Mouse (Mus musculus) heart, embryonic 16.5 days (tissue): ENCODE data around the gene Tpk1. TPM values are rescaled to one million over a fixed set of nuclear protein-coding genes. Genes with fewer than 3 reads are reported as not detected.

Experiments
- ATAC-seq: fragments of 200-750 bp; cut with Nextera tagmentation; replicated peaks from 2 replicates; pipeline ENCODE4 v1.8.0; 2017; ENCODE audit warnings: moderate number of reproducible peaks; ENCODE audit not compliant: insufficient read depth, low FRiP score; ENCODE audit errors: extremely low read depth
- H3K27ac ChIP-seq: fragments of 300-500 bp; sonication (generic); 2 replicates; pipeline ENCODE4 v1.5.1; 2014; ENCODE audit warnings: mild to moderate bottlenecking, low read length, control low read depth, moderate library complexity
- H3K27me3 ChIP-seq: fragments of 300-500 bp; sonication (generic); 2 replicates; pipeline ENCODE4 v1.6.1; 2014; ENCODE audit warnings: low read length, mixed read lengths; ENCODE audit not compliant: control insufficient read depth, insufficient read depth
- H3K36me3 ChIP-seq: fragments of 300-500 bp; sonication (generic); 2 replicates; pipeline ENCODE4 v1.6.1; 2014; ENCODE audit not compliant: control insufficient read depth, insufficient read depth
- H3K4me1 ChIP-seq: fragments of 300-500 bp; sonication (generic); 2 replicates; pipeline ENCODE4 v1.6.1; 2014; ENCODE audit warnings: low read length, mixed read lengths; ENCODE audit not compliant: control insufficient read depth, insufficient read depth
- H3K4me2 ChIP-seq: fragments of 300-500 bp; sonication (generic); 2 replicates; pipeline ENCODE4 v1.6.1; 2014; ENCODE audit warnings: low read depth, mild to moderate bottlenecking, control low read depth, low read length
- H3K4me3 ChIP-seq: fragments of 300-500 bp; sonication (generic); 2 replicates; pipeline ENCODE4 v1.5.1; 2014; ENCODE audit warnings: mild to moderate bottlenecking, control low read depth, low read length
- H3K9ac ChIP-seq: fragments of 300-500 bp; sonication (generic); 2 replicates; pipeline ENCODE4 v1.6.1; 2014; ENCODE audit warnings: low read length, control low read depth
- H3K9me3 ChIP-seq: fragments of 300-500 bp; sonication (generic); replicated peaks from 2 replicates; pipeline ENCODE4 v1.6.1; 2016; ENCODE audit warnings: low read length; ENCODE audit not compliant: control insufficient read depth
- WGBS: fragments of 180-500 bp; shearing (Covaris S2); extraction: QIAGEN DNeasy Blood & Tissue Kit; methylation state at CpG from one replicate; pipeline ENCODE4 v1.1.7; 2014; 5-methylcytosine and 5-hydroxymethylcytosine counted together
- polyA plus RNA-seq: library from polyadenylated mRNA; unstranded; fragments of >200 nt; fragmentation: Nextera tagmentation; extraction: Ambion mirVana; gene quantifications from 2 replicates; pipeline ENCODE4 v1.2.1, GENCODE M21; 2015

Tpk1 gene
- polyA plus RNA-seq, 1 experiment from 2014 or later, result 7.7 TPM

DNA sequence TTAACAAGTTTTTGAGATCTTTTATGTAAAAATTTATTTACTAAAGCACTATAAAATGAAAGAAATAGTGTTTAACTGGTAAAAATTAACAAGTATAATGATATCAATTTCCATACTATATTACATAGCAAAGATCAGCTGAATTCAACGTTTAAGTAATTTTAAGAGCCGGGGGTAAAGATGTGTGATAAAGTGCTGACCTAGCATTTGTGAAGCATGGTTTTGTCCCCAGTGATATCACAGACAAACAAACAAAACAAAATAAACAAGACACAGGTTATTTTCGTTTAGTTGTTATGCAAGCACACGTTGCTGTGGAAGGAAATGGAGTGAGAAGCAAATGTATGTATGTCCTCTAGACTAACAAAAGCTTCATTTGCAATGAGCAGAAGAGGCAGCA, 103.6 kb downstream of the Tpk1 start:
- no peaks in the 10 kb centered on the region for H3K4me1 ChIP-seq
- H3K27ac ChIP-seq, result no peak overlapping the region
- ATAC-seq, result no peak
- H3K36me3 ChIP-seq, result no peaks in the 10 kb centered on the region
- no peaks in the 10 kb centered on the region for H3K9me3 ChIP-seq
- no peak overlapping the region for H3K4me2 ChIP-seq
- H3K27me3 ChIP-seq, result no peaks in the 10 kb centered on the region
- WGBS, result 73% methylated on average over 4 of the region's 4 CpGs
- H3K4me3 ChIP-seq, result no peak overlapping the region
- no peak overlapping the region for H3K9ac ChIP-seq

DNA sequence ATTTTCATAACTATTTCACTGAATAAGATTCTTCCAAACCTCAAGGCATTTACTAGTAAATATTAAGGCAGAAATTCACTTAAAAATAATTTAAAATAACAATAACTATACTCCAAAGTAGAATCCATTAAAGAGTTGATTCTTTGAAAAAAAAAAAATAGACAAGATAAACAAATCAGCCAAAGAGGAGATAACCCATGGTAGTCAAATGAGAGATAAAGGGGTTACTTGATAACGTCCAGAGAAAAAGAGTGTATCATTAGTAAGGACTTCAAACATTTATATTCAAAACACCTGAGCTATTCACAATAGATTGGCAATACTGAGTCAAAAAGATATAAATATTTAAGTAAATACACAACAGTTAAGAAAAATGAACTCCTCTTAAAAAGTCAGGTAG, 114.7 kb downstream of the Tpk1 start:
- Histone ChIP-seq H3K27ac (no peak overlapping the region), H3K4me1 (no peaks in the 10 kb centered on the region), H3K4me3 (no peak overlapping the region), H3K4me2 (no peak overlapping the region), H3K9me3 (no peaks in the 10 kb centered on the region), H3K9ac (no peak overlapping the region), H3K36me3 (no peaks in the 10 kb centered on the region), H3K27me3 (no peaks in the 10 kb centered on the region)
- ATAC-seq, result no peak
- WGBS, result 56% methylated on average over 1 of the region's 1 CpGs

DNA sequence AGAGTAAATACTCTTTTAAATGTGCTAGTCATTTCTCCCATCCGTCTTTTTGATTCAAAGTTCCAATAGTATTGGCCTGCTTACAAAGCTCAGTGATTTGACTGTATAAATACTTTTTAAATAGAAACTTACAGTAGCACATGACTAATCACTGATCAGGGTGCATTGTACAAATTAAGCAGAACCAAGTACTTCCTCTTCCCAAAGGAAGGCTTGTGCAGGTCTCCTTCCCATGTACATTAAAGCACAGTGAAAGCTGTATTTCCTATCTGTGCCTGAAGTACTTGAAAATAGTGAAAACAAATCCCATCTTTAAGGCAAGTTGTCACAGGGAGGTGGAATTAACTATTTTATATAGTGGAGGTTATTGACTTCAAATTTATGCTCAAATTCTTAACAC, 119.5 kb downstream of the Tpk1 start:
- Histone ChIP-seq H3K36me3 (no peaks in the 10 kb centered on the region), H3K27ac (no peak overlapping the region), H3K9ac (no peak overlapping the region), H3K4me3 (no peak overlapping the region), H3K4me1 (no peaks in the 10 kb centered on the region), H3K4me2 (no peak overlapping the region), H3K27me3 (no peaks in the 10 kb centered on the region), H3K9me3 (no peaks in the 10 kb centered on the region)
- no peak for ATAC-seq
- 83% methylated on average over 1 of the region's 1 CpGs for WGBS

DNA sequence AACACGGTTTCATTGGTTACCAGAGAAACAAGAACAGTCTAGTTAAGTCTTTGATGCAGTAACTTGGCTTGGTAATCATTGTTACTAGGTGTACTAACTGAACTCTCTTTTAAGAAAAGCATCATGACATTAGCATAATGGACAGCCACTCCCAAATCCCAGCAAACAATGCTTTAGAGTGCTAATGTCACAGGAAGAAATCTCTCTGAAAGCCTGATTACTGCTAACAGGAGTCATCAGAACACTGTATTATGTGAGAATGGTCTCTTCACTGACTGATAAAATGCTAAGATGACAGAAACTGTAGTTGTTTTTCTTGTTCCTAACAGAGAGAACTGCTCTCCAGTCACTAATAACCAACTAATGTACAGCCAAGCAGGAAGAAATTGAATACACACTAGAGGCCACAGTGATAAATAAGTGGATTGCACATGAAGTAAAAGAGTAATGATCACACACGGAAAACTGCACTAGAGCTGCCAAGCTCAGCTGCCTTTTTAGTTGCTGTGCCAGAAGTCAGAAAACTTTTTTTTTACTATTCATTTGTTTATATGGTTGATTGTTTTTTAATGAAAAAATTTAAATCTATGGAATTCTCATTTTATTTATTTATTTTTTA, 128.7 kb downstream of the Tpk1 start:
- Histone ChIP-seq H3K9ac (no peak overlapping the region), H3K36me3 (no peaks in the 10 kb centered on the region), H3K4me3 (no peak overlapping the region), H3K4me2 (no peak overlapping the region), H3K4me1 (no peaks in the 10 kb centered on the region), H3K27ac (no peak overlapping the region), H3K9me3 (no peaks in the 10 kb centered on the region), H3K27me3 (no peaks in the 10 kb centered on the region)
- ATAC-seq, result no peak
- 71% methylated on average over 2 of the region's 2 CpGs for WGBS

DNA sequence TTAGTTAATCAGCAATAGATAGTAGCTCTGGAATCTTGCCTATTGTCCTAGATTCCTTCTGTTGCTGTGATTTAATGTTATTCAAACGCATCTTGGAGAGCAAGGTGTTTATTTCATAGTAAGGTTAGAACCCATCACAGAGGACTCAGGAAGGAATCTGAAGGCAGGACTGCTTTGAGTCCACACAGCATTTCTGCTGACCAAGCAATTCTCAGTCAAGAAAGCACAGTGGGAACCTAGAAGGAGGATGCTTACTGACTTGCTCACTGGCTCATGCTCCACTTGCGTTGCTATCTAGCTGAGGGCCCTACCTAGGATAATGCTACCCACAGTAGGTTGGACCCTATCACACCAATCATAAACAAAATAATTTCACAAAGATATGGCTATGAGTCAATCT, 130.6 kb downstream of the Tpk1 start:
- Histone ChIP-seq H3K27me3 (no peaks in the 10 kb centered on the region), H3K4me1 (no peaks in the 10 kb centered on the region), H3K4me3 (no peak overlapping the region), H3K36me3 (no peaks in the 10 kb centered on the region), H3K27ac (no peak overlapping the region), H3K9me3 (no peaks in the 10 kb centered on the region), H3K9ac (no peak overlapping the region), H3K4me2 (no peak overlapping the region)
- WGBS, result 91% methylated on average over 2 of the region's 2 CpGs
- ATAC-seq, result no peak

DNA sequence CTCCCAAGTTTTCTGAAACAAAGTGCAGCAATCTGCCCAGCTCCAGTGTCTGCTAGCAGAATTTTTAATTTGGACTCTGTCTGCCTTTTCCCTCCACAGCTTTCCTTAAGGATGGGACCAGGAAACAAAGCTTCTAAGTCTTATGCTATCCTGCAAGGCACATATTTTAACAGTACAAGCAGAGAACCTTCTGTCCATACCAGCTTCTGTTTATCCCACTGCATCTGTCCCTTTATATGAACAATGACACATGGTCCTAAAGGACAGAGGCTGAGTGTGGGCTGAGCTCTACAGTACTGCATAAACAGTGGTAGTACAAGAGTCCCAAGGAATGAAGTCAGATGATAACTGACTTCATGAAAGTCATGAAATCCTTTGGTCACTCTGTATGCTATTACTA, 132.8 kb downstream of the Tpk1 start:
- Histone ChIP-seq H3K36me3 (no peaks in the 10 kb centered on the region), H3K4me2 (no peak overlapping the region), H3K9ac (no peak overlapping the region), H3K9me3 (no peaks in the 10 kb centered on the region), H3K27me3 (no peaks in the 10 kb centered on the region), H3K4me1 (no peaks in the 10 kb centered on the region), H3K27ac (no peak overlapping the region), H3K4me3 (no peak overlapping the region)
- ATAC-seq, result no peak

- no peaks in the 10 kb centered on the region for H3K36me3 ChIP-seq
- H3K4me1 ChIP-seq, result no peaks in the 10 kb centered on the region
- H3K9ac ChIP-seq, result no peak overlapping the region
- ATAC-seq, result no peak
- H3K9me3 ChIP-seq, result no peaks in the 10 kb centered on the region
- H3K27me3 ChIP-seq, result no peaks in the 10 kb centered on the region
- no peak overlapping the region for H3K27ac ChIP-seq
- no peak overlapping the region for H3K4me3 ChIP-seq
- WGBS, result 79% methylated on average over 3 of the region's 3 CpGs
- H3K4me2 ChIP-seq, result no peak overlapping the region
These were observed 133.3 kb downstream of the Tpk1 start for GRCm38 (mm10) chr6:43532822-43533221.

DNA sequence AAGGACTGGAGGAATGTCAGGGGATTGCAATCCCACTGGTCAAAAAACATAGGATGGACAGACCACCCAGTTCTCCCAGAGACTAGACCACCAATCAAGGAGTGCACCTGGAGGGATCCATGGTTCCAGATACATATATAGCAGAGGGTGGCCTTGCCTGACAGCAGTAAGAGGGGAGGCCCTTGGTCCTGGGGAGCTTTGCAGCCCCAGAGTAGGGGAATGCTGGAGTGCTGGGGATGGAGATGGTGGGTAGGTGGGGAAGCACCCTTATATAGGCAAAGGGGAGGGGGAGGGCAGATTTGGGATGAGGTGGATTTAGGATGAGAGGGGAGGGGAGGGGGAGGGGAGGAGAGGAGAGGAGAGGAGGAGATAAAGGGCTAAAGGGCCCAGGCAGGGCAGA, 134.1 kb downstream of the Tpk1 start:
- ATAC-seq, result no peak
- H3K4me1 ChIP-seq, result no peaks in the 10 kb centered on the region
- no peak overlapping the region for H3K4me2 ChIP-seq
- no peaks in the 10 kb centered on the region for H3K27me3 ChIP-seq
- no peak overlapping the region for H3K27ac ChIP-seq
- no peak overlapping the region for H3K4me3 ChIP-seq
- H3K9me3 ChIP-seq, result no peaks in the 10 kb centered on the region
- no peaks in the 10 kb centered on the region for H3K36me3 ChIP-seq
- H3K9ac ChIP-seq, result no peak overlapping the region

GRCm38 (mm10) chr6:43528996-43529395, 137.1 kb downstream of the Tpk1 start:
- 76% methylated on average over 3 of the region's 3 CpGs for WGBS
- Histone ChIP-seq H3K9ac (no peak overlapping the region), H3K4me2 (no peak overlapping the region), H3K36me3 (no peaks in the 10 kb centered on the region), H3K4me3 (no peak overlapping the region), H3K9me3 (no peaks in the 10 kb centered on the region), H3K27me3 (no peaks in the 10 kb centered on the region), H3K4me1 (peaks cover 3% of the 10 kb centered on the region; the same call in 1 of the 2 replicates), H3K27ac (no peak overlapping the region)
- ATAC-seq, result no peak
